Mouse (Mus musculus) layer of hippocampus, adult 9-10 months (tissue): ENCODE data around the gene Rex1bd.
"Not testable (repeated sequence)": the region's sequence is repeated elsewhere in the genome, so short reads cannot be mapped to it uniquely, and the experiment has no call there.

Experiments used
- DNase-seq: peaks from one replicate; pipeline ENCODE4 v3.0.0; 2022; ENCODE audit warnings: low spot score

Rex1bd gene

DNA sequence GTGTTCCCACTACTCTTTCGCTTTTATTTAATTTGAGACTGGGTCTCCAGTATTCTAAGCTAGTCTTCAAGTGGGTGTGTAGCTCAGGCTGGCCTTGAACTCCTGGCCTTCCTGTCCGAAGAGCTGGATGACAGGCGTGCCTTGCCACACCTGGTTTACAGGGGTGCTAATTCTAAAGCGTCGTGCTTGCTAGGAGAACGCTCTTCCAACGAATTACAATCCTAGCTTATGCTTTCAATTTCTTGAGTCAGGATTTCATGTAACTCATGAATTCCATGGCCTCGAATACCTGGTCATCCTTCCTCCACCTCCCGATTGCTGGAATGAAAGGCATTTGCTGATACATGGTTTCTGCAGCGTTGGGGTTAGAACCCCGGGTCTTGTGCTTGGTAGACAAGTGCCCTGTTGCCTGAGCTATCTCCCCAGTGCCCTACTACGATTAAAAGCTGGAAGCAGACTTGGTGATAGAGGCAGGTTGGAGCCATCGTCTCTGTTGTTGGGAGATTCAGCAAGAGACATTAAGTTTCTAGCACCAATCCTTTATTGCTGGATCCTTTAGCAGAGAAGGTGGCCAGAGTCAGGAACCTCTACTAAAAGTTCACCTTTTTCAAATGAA is 21.7 kb upstream of the Rex1bd start:
- DNase-seq, result no peak

DNA sequence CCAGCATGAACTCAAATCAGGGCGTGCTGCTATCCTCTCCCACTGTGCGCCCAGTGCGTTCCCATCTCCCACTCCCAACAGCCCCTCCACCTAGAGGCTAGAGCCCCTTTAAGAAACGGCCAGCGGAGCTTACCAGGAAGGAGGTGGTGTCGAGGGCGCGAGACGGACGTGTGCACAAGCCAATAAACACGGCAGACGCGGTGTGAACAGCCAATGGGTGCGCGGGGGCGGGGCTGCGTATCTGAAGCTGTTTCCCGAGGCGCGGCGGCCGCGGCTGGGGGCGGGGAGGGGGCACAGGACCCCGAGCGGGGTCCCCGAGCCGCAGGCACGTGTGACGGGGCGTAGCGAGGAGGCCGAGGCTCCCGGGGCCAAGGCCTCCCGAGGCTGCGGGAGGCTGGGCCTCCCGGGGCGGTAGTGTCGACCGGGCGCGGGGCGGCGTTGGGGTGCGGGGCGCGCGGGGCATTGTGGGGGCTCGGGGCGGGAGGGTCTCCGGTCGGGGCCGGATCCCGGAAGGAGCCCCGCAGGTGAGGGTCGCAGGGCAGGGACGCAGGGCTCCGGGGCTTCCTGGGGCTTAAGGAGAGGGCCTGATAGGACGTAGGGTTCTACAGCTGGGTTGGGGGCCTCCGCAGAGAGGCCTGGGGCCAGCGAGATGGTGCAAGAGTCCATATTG is 21.1 kb upstream of the Rex1bd start, which contains the start of the genes Fkbp8 and Kxd1:
Gene Fkbp8, plus strand, starts transcription at position 213 of the 670 bp plus-strand sequence.
Gene Kxd1, minus strand, starts transcription at position 445 of the 670 bp plus-strand sequence.
- peak; percentile 100 for DNase-seq

DNA sequence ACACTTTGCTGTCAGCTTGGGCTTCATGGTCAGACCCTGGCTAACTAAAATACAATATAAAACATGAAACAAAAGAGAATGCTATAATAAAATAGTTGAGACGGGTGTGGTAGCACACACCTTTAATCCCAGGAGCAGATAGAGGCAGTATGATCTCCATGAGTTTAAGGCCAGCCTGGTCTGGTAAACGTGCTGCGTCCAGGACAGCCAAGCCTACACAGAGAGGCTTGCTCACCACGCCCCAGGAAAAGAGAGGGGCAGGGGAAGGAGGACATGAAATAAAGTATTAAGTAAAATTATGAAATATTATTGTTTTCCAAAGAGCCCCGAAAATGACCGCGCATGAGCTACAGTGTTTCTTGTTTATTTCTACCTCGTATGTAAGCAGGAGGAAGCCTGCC is 20.6 kb upstream of the Rex1bd start:
- DNase-seq, result no peak

DNA sequence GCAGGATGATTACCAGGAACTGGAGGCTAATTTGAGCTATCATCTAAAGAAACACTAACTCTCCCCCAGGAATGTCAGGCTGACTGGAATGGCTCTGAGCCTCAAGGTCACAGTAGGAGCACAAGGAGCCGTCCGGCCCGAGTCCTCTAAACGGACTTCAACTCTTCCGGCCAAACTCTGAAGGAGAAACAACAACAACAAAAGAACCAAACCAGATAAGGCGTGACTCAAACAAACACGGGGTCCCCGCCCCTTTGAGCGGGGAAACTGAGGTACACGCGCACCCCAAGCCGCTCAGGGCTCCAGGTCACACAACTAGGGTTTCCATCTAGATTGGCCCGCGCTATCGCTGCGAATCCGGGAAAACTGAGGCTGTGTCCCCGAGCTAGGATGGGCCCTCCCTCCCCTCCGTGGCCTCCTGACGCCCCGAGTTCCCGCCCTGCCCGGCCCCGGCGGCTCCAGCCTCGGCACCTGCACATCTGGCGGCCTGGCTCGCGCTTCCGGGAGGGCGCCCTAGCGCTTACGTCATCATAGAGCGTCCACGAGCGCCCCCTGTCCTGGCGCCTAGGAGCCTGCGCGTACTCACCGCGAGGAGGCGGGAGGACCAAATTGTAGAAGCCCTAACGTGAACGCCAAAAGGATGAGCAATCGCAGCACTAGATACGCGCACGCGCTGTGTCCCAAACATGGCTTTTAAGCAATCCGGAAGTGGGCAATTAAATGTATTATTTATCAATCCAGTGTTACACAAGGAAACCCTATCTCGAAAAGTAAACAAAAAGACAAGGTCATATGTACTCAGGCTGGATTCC is 16.2 kb upstream of the Rex1bd start:
- peak; percentile 89 for DNase-seq

DNA sequence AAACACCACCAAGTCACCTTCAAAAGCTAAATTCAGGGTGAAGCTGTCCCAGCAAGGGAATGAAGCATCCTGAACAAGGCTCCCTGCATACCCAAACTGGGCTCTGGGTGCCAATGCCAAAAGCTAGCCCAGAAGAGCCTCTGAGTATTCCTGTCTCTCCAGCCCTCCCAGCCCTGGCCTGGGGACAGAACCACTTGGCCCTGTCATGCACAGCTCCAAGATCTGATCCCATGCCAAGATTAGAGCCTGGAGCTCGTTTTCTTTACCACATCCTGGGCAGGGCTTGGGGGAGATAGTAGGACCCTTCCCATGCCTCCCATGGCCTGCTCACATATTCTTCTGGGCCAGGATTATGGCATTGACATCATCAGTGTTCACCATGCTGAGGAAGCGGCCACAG is 13.1 kb upstream of the Rex1bd start:
- DNase-seq, result no peak

DNA sequence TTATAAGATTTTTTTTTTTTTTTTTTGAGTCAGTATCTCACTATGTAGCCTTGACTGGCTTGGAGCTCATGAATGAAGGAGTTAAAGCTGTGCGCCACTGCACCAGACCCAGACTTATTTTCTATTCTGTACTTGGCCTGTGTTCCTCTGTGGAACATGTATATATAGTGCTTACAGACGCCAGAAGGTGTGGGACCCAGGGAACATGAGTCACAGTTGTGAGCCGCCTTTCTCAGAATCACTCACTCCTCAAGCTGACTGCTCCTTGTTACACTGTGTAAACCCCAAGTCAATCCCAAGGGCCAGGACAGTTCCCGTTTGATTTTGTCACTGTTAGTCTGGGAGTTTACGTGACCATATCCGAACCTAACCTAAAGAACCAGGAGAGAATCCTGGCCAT is 12.5 kb upstream of the Rex1bd start:
- DNase-seq, result no peak

DNA sequence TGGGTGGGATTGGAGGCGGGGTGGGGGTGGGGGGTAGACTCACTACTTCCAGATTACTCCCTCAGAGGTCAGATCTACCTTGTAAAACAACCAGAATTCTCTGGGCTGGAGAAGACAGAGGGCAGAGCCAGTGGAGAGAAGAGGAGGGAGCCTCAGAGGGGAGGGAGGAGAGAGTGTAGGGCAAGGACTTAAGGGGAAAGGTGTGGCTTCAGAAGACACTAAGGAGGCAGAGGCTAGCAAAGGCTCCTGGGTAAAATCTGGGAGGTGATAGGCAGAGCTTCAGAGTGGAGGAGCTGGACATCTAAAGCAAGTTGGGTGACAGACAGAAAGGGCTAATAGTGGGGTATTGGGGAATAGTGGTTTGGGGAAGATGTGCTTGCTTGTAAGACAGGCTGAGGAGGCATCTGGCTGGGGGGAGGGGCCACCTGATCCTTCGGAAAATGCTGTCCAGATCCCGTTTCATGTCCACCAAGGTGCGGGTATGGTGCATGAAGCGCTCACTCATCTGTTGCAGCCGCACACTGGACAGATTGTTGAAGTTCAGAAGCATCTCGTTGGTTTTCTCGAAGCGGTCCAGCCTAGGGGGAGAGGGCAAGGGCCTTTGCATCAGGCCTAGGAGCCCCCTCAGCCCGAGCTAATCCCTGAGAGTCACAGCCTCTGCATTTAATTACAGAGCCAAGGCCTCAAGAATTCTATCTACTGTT is 11.5 kb upstream of the Rex1bd start:
- DNase-seq, result no peak

DNA sequence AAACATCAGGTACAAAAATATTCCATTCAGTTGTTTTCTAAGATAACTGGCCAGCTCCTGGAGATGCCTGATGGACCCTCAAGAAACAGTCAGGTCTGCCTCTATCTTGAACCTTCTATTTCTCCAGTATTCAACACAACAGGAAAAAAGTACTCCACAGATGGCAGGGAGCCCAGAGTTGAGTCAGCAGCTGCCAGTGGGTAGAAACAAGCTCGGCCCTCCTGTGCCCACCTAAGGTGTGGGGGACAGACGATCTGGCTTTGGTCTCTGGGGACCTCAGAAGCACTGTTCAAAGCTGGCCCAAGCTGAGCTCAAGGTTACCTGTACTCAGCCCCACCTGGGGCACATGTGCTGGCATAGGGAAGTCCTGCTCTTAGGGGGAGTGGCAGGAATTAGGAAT is 6.9 kb upstream of the Rex1bd start:
- no peak for DNase-seq

DNA sequence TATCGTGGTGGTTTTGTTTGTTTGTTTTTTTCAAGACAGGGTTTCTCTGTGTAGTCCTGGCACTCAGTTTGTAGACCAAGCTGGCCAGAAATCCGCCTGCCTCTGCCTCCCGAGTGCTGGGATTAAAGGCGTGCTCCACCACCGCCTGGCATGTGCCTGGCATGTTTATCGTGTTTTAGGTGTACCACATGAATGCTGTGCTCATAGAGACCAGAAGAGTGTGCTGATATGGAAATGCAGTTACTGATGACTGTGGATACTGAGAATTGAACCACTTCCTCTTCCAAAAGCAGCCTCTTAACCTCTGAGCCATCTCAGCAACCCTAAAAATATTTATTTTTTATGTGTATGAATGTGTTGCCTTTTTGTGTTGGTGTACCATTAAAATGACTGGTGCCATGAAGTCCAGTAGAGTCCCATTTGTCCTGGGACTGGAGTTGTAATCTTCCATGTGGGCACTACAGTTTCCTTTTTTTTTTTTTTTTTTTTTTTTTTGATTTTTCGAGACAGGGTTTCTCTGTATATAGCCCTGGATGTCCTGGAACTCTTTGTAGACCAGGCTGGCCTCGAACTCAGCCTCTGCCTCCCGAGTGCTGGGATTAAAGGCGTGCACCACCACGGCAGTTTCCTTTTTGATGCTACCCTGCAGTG is 5.8 kb upstream of the Rex1bd start:
- no peak for DNase-seq

DNA sequence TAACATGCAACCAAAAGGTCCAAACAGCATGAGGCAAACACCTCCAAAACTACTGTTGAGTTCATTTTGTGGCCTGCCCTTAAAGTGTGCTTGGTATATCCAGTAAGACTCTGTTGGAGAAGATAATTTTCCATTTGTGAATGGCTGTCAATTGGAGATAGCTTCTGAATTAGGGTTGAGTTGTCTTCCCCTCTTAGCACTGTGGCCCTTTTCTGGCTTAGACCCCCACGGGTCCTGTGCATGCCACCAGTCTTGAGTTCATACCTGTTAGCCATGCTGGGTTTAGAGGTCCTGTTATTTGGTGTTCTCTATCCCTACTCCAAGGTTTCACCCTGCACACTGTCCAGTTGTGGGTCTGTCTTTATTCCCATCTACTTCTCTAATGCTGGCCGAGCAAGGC is 5.2 kb upstream of the Rex1bd start:
- no peak for DNase-seq

DNA sequence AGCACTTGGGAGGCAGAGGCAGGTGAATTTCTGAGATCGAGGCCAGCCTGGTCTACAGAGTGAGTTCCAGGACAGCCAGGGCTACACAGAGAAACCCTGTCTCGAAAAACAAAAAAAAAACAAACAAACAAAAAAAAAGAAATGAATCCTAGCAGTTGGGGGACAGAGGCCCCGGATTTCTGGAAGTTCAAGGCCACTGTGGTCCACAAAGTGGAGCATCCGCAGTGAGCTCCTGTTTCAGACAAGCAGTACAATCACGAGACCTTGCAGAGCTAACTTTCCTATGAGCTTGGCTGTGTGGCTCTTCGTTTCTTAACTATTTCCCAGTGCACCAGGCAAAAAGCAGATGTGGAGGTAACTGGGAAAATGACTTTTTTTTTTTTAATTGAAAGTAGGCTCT is 4.6 kb upstream of the Rex1bd start:
- not testable (repeated sequence) for DNase-seq

DNA sequence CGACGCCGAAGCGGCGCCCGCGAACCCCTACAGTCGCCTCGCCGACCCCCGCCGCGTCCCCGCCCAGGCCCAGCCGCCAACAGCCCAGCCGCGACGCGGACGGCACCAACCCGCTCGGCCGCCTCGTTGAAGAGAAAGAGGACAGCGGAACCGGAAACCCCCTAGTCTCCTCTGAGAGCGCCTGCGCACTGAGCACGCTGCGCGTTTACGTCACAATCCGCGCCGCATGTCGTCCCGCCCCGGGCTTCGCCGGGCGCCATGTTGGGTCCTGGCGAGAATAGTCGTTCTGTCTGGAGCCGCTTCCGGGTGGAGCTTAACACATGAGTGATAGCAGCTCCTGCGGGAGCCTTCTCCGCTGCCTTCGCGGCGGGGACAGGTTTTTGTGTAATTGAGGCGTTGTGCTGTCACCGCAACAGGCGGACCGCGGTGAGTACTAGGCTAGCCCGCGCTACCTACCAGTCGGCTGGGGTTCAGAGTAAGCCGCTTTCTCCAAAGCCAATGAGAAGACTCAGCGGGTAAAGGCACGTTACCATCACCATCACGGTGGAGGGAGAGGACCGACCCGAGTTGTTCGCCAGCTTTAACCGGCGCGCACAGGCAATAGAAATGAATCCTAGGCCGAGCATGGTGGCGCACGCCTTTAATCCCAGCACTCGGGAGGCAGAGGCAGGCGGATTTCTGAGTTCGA is 3.8 kb upstream of the Rex1bd start, which contains the start of gene Uba52:
Gene Uba52, minus strand, starts transcription at position 574 of the 688 bp plus-strand sequence.
- peak; percentile 93 for DNase-seq

DNA sequence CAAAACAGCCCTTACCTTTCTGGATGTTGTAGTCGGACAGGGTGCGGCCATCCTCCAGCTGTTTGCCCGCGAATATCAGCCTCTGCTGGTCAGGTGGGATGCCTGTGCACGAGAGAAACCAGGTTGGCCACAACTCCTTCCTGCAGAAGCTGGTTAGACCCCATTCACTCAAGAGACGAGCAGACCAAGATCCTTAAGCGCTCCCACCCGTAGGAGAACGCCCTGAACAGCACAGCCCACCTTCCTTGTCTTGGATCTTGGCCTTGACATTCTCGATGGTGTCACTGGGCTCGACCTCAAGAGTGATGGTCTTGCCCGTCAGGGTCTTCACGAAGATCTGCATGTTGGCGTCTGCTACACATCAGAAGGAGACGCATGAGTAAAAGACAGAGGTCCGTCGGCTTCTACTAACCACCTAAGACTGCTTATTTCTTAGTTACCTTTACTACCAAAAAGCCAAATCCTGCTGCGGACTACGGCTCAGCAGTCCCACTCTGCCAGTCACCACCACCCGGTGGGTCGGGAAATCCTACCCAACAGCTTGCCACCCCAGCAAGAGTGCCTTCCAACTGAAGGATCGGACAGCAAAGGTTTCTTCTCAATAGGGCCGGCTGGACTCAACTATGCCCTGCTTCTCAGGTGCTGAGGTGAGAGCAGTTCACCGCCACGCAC is 2.9 kb upstream of the Rex1bd start:
- DNase-seq, result no peak

DNA sequence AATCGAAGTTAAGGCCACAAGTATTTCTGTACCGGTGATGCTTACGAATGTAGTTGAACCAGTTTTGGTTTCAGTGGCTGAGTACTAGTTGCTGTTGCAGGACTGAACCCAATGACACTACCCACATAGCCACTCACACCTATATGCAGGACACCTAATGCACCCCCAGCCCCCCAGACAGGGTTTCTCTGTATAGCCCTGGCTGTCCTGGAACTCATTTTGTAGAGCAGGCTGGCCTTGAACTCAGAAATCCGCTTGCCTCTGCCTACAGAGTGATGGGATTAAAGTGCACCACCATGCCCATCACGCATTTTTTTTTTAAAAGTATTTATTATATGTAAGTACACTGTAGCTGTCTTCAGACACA is 458 bp upstream of the Rex1bd start:
- DNase-seq, result no peak

DNA sequence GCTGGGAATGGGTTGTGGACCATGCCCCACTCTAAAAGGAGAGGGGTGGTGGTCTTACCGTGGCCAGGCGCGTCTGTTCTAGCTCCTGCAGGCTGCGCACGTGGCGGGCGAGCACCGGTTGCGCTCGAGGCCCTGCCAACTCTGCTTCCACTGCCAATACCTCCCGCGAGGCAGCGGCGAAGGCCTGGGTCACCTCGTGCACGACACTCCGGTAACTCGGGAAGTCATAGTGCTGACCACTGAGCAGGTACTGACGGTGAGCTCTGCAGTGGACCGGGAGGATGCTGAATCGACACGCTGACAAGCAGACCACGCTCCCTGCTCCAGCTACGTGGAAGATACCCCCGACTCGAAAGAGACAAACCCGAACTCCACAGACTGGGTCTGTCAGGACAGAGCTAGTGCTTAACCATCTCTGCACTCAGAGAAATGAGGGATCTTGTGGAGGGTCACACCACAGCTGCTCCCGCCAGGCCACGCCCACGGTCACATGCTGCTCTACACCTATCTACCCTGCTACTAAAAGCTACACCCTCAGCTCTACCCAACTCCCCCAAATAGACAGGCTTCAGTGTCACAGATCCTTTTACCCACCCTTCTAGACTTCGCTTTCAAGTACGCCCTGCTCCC is 739 bp downstream of the Rex1bd start:
- DNase-seq, result no peak

DNA sequence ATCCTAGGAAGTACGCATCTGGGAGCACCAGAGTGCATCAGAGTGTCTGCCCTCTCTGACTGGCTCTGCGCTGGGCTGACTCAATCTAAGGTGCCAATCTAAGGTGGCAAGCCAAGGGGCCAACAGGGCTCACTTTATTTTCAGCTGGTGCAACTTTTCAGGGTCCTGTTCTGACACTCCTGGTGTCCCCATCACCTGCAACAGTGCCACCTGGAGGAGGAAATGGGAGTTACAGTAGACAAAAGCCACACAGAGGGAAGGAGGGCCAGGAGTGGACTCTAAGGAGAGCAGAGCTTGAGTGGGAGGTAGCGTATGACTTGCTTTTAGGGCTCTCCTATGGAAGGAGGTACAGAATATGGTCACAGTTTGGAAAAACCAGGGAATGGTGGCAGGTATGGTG is 1.7 kb downstream of the Rex1bd start:
- DNase-seq, result peak; percentile 60

DNA sequence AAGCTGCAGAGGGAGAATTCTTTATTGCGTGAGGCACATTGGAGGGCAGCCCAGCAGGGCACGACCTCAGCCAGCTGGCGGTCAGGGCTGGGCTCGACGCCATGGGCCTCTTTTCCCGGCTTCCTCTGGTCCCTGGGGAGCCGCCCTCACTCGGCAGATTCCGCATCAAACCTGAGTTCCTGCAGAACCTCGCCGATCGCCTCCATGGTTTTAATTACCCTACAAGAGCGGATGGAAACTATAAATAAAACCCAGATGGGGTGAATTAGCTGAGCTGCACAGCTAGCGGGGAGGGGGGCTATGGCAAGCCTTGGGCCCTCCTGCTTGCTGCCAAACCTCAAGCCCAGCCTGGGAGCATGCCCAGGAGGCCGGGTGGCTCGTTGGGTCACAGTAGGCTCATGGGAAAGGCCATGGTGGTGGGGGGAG is 2.2 kb downstream of the Rex1bd start:
- DNase-seq, result no peak

DNA sequence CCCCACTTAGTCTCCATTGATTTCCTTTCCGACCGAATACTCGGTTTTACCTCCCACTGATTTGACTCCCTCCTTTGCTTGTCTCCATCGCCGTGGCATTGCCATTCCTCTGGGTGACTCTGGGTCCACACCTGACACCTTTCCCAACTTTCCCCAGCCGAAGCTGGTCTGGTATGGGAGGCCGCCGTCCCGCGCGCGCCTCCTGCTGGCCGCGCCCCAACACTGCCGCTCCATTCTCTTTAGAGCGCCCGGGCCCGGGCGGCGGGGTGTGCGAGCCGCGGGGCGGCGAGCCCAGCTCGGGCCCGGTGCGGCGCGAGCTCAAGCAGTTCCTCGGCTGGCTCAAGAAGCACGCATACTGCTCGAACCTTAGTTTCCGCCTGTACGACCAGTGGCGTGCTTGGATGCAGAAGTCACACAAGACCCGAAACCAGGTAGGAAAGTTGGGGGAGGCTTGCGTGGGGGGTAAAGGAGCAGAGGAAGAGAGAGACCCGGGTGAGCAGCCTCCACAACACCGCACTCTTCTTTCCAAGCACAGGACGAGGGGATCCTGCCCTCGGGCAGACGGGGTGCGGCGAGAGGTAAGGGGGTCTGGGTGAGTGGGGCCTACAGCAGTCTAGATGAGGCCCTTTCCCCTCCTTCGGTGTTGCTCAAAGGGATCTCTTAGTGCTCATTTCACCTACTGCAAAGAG is 3.3 kb downstream of the Rex1bd start:
- DNase-seq, result no peak

DNA sequence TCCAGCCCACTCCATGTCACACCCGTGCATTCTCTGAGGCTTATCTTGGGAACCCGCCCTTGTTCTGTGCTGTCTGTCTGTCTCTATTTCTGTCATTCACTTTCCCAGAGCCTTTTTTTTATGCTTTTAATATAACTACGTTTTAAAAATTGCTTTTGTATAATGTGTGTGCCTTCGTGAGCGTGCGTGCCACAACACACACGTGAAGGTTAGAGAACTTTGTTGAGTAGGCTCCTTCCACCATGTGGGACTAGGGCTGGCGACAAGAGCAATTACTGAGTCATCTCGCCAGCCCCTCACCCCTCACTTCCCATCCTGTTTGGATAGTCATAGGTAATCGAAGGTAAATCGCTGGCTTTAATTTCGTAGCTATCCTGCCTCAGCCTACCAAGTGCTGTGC is 4.0 kb downstream of the Rex1bd start:
- DNase-seq, result no peak
